Mouse (Mus musculus) liver, embryonic 15.5 days (tissue): Measurements from ENCODE around the gene Timmdc1. TPM values are rescaled to one million over a fixed set of nuclear protein-coding genes. Genes with fewer than 3 reads are reported as not detected.

Experiments used
- ATAC-seq: fragments of 200-750 bp; cut with Nextera tagmentation; 2 replicates; pipeline ENCODE4 v1.8.0; 2017; ENCODE audit warnings: moderate number of reproducible peaks, mild to moderate bottlenecking, moderate library complexity; ENCODE audit not compliant: insufficient read depth
- H3K27ac ChIP-seq: fragments of 300-500 bp; sonication (generic); replicated peaks from 2 replicates; pipeline ENCODE4 v1.5.1; 2015; ENCODE audit warnings: mild to moderate bottlenecking, inconsistent platforms
- H3K27me3 ChIP-seq: fragments of 300-500 bp; sonication (generic); 2 replicates; pipeline ENCODE4 v1.6.1; 2015; ENCODE audit warnings: mild to moderate bottlenecking, inconsistent platforms
- H3K36me3 ChIP-seq: fragments of 300-500 bp; sonication (generic); replicated peaks from 2 replicates; pipeline ENCODE4 v1.6.1; 2015; ENCODE audit warnings: moderate library complexity, mild to moderate bottlenecking, inconsistent platforms
- H3K4me1 ChIP-seq: fragments of 300-500 bp; sonication (generic); replicated peaks from 2 replicates; pipeline ENCODE4 v1.6.1; 2015; ENCODE audit warnings: inconsistent platforms
- H3K4me2 ChIP-seq: fragments of 300-500 bp; sonication (generic); 2 replicates; pipeline ENCODE4 v1.6.1; 2015; ENCODE audit warnings: moderate library complexity, mild to moderate bottlenecking, inconsistent platforms
- H3K4me3 ChIP-seq: fragments of 300-500 bp; sonication (generic); replicated peaks from 2 replicates; pipeline ENCODE4 v1.5.1; 2015; ENCODE audit warnings: mild to moderate bottlenecking, inconsistent platforms
- H3K9ac ChIP-seq: fragments of 300-500 bp; sonication (generic); 2 replicates; pipeline ENCODE4 v1.6.1; 2015; ENCODE audit warnings: moderate library complexity, mild to moderate bottlenecking, inconsistent platforms
- H3K9me3 ChIP-seq: fragments of 300-500 bp; sonication (generic); replicated peaks from 2 replicates; pipeline ENCODE4 v1.6.1; 2016; ENCODE audit warnings: inconsistent platforms
- WGBS: fragments of 180-500 bp; shearing (Covaris S2); methylation state at CpG from one replicate; pipeline ENCODE4 v1.1.7; 2015; ENCODE audit warnings: mixed read lengths; ENCODE audit not compliant: insufficient replicate concordance; 5-methylcytosine and 5-hydroxymethylcytosine counted together
- polyA plus RNA-seq: library from polyadenylated mRNA; unstranded; fragments of >200 nt; fragmentation: Nextera tagmentation; extraction: Ambion mirVana; gene quantifications from 2 replicates; pipeline ENCODE4 v1.2.1, GENCODE M21; 2015

The Timmdc1 gene
- polyA plus RNA-seq, 1 experiment from 2014 or later: 12.4 TPM

- WGBS: 31% methylated on average over 5 of the region's 5 CpGs
- Histone ChIP-seq H3K27ac (no peak overlapping the region), H3K4me3 (no peak overlapping the region), H3K9ac (no peak overlapping the region), H3K36me3 (no peaks in the 10 kb centered on the region), H3K27me3 (no peaks in the 10 kb centered on the region), H3K4me2 (no peak overlapping the region), H3K9me3 (no peaks in the 10 kb centered on the region), H3K4me1 (peaks cover 60% of the 10 kb centered on the region)
- ATAC-seq: peak; percentile 61
Observed at GRCm38 (mm10) chr16:38472507-38472873, 50.0 kb downstream of the Timmdc1 start.

DNA sequence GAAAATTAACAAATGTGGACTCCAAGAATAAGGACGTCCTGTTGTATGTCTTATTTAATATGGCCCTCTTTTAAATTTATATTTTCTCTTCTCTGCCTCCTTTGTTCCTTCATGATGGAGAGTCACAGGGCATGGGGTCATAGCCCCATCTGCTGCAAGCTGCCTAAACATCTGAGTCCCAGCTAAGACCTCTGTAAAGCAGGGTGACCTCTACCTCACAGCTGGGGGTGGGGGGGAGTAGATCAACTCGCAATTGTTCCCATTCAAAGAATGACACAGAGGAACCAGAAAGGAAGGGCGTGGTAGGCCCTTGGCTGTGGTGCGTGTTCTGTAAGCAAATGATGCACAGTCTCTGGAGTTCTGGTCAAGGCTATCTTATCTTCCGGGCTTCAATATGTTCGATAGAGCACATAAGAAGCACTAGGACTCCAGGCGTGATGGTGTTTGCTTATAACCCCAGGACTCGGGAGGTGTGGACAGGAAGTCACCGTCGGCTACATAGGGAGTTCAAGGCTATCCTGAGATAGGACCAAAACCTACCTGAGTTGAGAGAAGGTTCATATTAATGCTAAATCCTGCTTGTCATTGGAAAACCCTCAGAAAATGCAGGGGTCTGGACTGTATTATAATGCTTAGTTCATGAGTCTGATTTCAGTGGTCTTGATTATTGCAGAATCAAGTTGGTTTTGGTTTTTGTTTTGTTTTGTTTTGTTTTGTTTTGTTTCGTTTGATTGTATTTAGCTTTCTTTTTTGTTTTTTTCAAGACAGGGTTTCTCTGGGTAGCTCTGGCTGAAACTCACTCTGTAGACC is 50.6 kb downstream of the Timmdc1 start:
- 32% methylated on average over 11 of the region's 11 CpGs for WGBS
- Histone ChIP-seq H3K27ac (no peak overlapping the region), H3K4me2 (no peak overlapping the region; the same call in 1 of the 2 replicates), H3K27me3 (no peaks in the 10 kb centered on the region), H3K9ac (no peak overlapping the region), H3K4me3 (no peak overlapping the region), H3K4me1 (peaks cover 61% of the 10 kb centered on the region), H3K9me3 (no peaks in the 10 kb centered on the region), H3K36me3 (no peaks in the 10 kb centered on the region)
- ATAC-seq: no peak

- ATAC-seq: no peak
- Histone ChIP-seq H3K4me2 (no peak overlapping the region), H3K27ac (no peak overlapping the region), H3K36me3 (no peaks in the 10 kb centered on the region), H3K9me3 (no peaks in the 10 kb centered on the region), H3K9ac (no peak overlapping the region), H3K4me1 (peaks cover 47% of the 10 kb centered on the region), H3K4me3 (no peak overlapping the region), H3K27me3 (no peaks in the 10 kb centered on the region)
- 73% methylated on average over 8 of the region's 8 CpGs for WGBS
Observed at GRCm38 (mm10) chr16:38469437-38469836, 53.0 kb downstream of the Timmdc1 start.

DNA sequence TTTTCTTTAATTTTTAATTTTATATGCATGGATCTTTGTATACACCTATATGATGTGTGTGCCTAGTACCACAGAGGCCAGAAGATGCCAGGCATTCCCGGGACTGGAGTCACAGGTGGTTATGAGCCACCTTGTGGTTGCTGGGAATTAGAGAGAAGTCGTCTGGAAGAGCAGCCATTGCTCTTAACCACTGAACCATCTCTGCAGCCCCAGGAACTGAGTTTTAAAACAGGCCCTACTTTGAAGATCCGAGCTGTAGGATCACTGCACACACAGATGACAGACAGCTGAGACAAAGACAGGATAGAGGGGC is 53.8 kb downstream of the Timmdc1 start:
- no peak overlapping the region for H3K4me3 ChIP-seq
- no peak overlapping the region for H3K27ac ChIP-seq
- no peaks in the 10 kb centered on the region for H3K27me3 ChIP-seq
- H3K36me3 ChIP-seq: no peaks in the 10 kb centered on the region
- ATAC-seq: no peak
- H3K9me3 ChIP-seq: no peaks in the 10 kb centered on the region
- peaks cover 43% of the 10 kb centered on the region for H3K4me1 ChIP-seq
- no peak overlapping the region for H3K9ac ChIP-seq
- WGBS: 20% methylated on average over 3 of the region's 3 CpGs
- H3K4me2 ChIP-seq: no peak overlapping the region

GRCm38 (mm10) chr16:38467917-38468705 is 54.4 kb downstream of the Timmdc1 start:
- 40% methylated on average over 8 of the region's 8 CpGs for WGBS

DNA sequence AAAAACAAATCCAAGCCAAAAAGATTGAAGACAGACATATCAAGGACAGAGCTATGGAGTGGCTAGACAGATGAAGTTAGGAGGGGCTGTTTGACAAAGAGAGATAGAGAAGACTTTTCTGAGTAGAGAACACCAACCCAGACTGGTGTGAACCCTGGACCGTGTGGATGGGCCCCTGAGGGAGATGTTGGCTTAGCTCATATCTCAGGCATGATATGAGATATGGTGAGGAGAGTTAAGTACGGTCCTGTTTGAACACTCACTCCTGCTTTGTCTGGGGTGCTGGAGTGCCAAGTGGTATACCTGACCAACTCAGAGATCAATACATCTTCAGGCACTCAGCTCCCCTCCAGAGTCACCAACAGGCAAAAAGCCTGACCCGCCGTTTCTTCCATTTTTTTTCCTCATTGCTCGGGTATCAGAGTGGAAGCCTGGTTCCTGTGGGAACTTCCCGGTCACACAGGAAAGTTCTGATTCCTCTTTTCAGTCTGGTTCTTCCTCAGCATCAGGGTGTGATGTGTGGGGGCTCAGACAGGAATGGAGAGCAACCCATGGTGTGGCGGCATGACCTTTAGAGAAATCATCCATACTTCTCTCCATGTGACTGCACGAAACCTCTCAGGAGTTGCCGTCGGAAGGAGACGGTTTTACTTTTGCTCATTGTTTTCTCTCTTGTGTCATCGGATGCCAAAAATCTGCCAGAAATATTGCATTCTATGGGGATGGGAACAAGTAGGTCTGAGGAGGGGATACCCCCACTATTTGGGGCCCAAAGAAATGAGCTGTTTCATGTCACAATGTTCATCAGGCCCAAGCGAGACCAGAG is 55.2 kb downstream of the Timmdc1 start:
- no peak overlapping the region for H3K4me3 ChIP-seq
- no peaks in the 10 kb centered on the region for H3K27me3 ChIP-seq
- H3K36me3 ChIP-seq: no peaks in the 10 kb centered on the region
- H3K4me2 ChIP-seq: no peak overlapping the region
- no peak overlapping the region for H3K27ac ChIP-seq
- H3K9me3 ChIP-seq: no peaks in the 10 kb centered on the region
- no peak for ATAC-seq
- no peak overlapping the region for H3K9ac ChIP-seq
- H3K4me1 ChIP-seq: peaks cover 31% of the 10 kb centered on the region
- WGBS: 65% methylated on average over 13 of the region's 13 CpGs

More at GRCm38 (mm10) chr16:38467917-38468705, 54.4 kb downstream of the Timmdc1 start:
- Histone ChIP-seq H3K9ac (no peak overlapping the region), H3K4me1 (peaks cover 38% of the 10 kb centered on the region), H3K9me3 (no peaks in the 10 kb centered on the region), H3K27ac (no peak overlapping the region), H3K36me3 (no peaks in the 10 kb centered on the region), H3K27me3 (no peaks in the 10 kb centered on the region), H3K4me2 (no peak overlapping the region), H3K4me3 (no peak overlapping the region)
- ATAC-seq: no peak

DNA sequence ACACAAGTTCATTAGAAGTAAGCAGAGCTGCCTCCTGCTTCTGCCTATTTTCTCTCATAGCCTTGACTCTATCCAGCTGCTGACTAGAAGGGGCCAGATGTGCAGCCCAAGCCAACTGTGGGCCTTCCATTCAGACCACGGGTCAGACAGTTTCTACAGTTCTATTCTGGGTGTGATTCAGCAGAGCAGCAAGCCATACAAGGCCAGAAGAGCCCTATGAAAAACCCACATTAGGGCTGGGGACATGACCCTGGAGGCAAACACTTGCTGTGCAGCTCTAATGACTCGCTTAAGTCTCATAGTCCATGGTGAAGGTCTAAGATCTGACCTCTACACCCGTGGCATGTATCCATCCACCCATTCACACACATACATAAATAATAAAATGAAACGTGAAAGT is 56.4 kb downstream of the Timmdc1 start:
- no peak overlapping the region for H3K9ac ChIP-seq
- no peaks in the 10 kb centered on the region for H3K27me3 ChIP-seq
- H3K4me3 ChIP-seq: no peak overlapping the region
- H3K4me2 ChIP-seq: no peak overlapping the region
- H3K9me3 ChIP-seq: no peaks in the 10 kb centered on the region
- H3K27ac ChIP-seq: no peak overlapping the region
- no peaks in the 10 kb centered on the region for H3K36me3 ChIP-seq
- H3K4me1 ChIP-seq: peaks cover 23% of the 10 kb centered on the region
- ATAC-seq: no peak
- 62% methylated on average over 4 of the region's 4 CpGs for WGBS

GRCm38 (mm10) chr16:38463305-38463704 is 59.2 kb downstream of the Timmdc1 start:
- Histone ChIP-seq H3K27me3 (no peaks in the 10 kb centered on the region; the same call in 1 of the 2 replicates), H3K27ac (no peak overlapping the region), H3K36me3 (no peaks in the 10 kb centered on the region), H3K4me2 (no peak overlapping the region), H3K4me3 (no peak overlapping the region), H3K9ac (no peak overlapping the region), H3K4me1 (peaks cover 25% of the 10 kb centered on the region), H3K9me3 (no peaks in the 10 kb centered on the region)
- 76% methylated on average over 5 of the region's 5 CpGs for WGBS
- ATAC-seq: no peak

GRCm38 (mm10) chr16:38462161-38462560 is 60.3 kb downstream of the Timmdc1 start:
- ATAC-seq: no peak

DNA sequence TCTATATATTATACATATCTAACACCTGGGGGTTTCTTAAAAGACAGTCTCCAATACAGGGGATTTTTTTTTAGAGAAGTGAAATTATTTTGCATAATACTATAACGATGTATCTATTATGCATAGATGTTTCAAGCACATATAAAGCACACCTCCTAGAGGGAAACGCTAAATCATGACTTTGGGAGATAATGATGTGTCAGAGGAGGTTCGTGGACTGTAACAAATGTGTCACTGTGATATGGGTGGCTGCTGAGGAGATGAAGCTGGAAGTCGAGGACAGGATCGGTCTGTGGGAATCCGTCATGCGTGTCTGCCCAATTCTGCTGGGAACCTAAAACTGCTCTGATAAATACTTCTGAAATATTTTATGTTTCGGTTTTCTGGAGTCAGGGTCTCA is 60.7 kb downstream of the Timmdc1 start:
- ATAC-seq: no peak
- Histone ChIP-seq H3K9ac (no peak overlapping the region), H3K36me3 (no peaks in the 10 kb centered on the region), H3K9me3 (no peaks in the 10 kb centered on the region), H3K4me3 (no peak overlapping the region), H3K27ac (no peak overlapping the region), H3K4me2 (no peak overlapping the region), H3K4me1 (peaks cover 12% of the 10 kb centered on the region), H3K27me3 (no peaks in the 10 kb centered on the region; the same call in 1 of the 2 replicates)
- 42% methylated on average over 8 of the region's 8 CpGs for WGBS

More at GRCm38 (mm10) chr16:38462161-38462560, 60.3 kb downstream of the Timmdc1 start:
- no peak overlapping the region for H3K27ac ChIP-seq
- no peaks in the 10 kb centered on the region for H3K9me3 ChIP-seq
- H3K9ac ChIP-seq: no peak overlapping the region
- no peaks in the 10 kb centered on the region for H3K36me3 ChIP-seq
- 63% methylated on average over 7 of the region's 7 CpGs for whole genome bisulfite sequencing
- peaks cover 16% of the 10 kb centered on the region for H3K4me1 ChIP-seq
- no peak overlapping the region for H3K4me3 ChIP-seq
- H3K4me2 ChIP-seq: no peak overlapping the region
- H3K27me3 ChIP-seq: no peaks in the 10 kb centered on the region; the same call in 1 of the 2 replicates

DNA sequence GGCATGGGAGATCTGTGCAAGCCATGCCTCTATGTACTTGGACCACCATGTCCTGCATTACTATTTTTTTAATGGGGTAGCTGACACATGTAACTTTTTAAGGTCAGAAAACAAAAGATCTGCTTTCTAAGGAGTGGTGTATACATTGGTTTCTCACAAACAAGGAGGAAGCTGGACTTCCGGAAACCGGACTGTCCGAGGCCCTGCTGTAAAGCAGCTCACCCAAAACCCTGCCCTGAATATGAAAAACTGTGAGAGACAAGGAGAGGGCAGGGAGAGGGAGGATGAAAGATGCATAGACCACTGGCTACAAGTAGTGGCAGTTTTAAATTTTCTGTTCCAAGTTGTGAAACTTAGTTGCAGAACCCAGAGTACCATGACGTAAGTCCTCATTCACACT is 62.5 kb downstream of the Timmdc1 start:
- H3K4me2 ChIP-seq: no peak overlapping the region
- no peak for ATAC-seq
- WGBS: 68% methylated on average over 4 of the region's 4 CpGs
- H3K9me3 ChIP-seq: no peaks in the 10 kb centered on the region
- H3K4me3 ChIP-seq: no peak overlapping the region
- H3K27ac ChIP-seq: no peak overlapping the region
- H3K36me3 ChIP-seq: no peaks in the 10 kb centered on the region
- no peak overlapping the region for H3K9ac ChIP-seq
- H3K4me1 ChIP-seq: peaks cover 11% of the 10 kb centered on the region
- H3K27me3 ChIP-seq: no peaks in the 10 kb centered on the region; the same call in 1 of the 2 replicates
